ENCODE assay signal across 9 mouse cellular contexts in the genomic region with DNA sequence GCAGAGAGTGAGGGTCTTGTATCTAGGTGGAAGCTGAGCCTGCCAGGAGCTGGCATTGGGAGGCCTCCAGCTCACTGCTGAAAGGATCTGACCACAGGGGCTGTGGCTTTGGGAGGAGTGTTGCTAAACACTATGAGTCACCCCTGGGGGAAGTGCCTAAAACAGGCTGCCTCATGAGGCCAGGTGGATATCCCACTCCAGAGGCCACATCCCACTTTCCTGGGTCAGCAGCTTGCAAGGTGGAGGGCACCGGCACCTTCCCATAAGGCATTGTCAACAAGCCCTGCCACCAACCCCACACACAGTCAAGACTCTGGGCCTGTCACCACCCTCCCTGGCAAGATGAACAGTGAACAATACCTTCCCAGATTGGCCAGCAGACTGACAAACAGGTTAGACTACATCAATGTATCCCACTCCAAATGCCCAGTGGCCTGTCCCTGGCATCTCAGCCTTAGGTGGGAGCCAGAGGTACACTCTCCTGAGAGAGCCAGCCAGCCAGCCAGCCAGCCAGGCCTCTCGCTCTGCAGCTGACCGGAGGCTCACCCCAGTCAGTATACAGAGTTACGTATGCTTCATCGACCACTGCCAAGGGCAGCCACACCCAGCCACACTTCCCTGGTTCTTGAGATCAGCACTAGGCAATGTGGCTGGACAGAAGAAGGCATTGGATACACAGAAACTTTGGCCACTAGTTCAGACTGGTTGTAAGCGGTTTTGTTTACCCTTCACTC. TPM values are rescaled to one million over a fixed set of nuclear protein-coding genes. Genes with fewer than 3 reads are reported as not detected.
DNase-seq lines count a peak whose midpoint lies in the region; ATAC-seq lines count a peak whose summit lies in the region.
"Had no signal": no experiment of that assay in that cellular context is flagged by ENCODE, and none has a peak within 500 bp of the region (broad histone marks: within the 10 kb centered on the region; RNA-seq: fewer than 3 reads in every experiment).

No protein-coding gene starts in this region.

- H3K9ac ChIP-seq in midbrain, embryonic 15.5 days: no peak overlapping the region
- H3K9ac ChIP-seq in embryonic facial prominence, embryonic 14.5 days (ENCODE audit: low read depth, low read length): no peak overlapping the region
- 0 out of 2 replicates have a peak overlapping the region, but pooled peaks have one; percentile 0 for H3K9ac ChIP-seq in liver, embryonic 11.5 days (ENCODE audit: low read depth, low read length)
- no peak overlapping the region for H3K9ac ChIP-seq in midbrain, embryonic 13.5 days (replicated peaks)

- no peak overlapping the region for H3K4me3 ChIP-seq in midbrain, embryonic 10.5 days
- no peak overlapping the region for H3K4me3 ChIP-seq in midbrain, embryonic 15.5 days
- H3K4me3 ChIP-seq in embryonic facial prominence, embryonic 14.5 days (ENCODE audit: low read depth, low read length): no peak overlapping the region
- H3K4me3 ChIP-seq in liver, embryonic 11.5 days (ENCODE audit: low read depth, low read length): no peak overlapping the region
- H3K4me3 ChIP-seq in midbrain, embryonic 13.5 days (replicated peaks): no peak overlapping the region

- peaks cover 68% of the 10 kb centered on the region for H3K4me1 ChIP-seq in midbrain, embryonic 10.5 days
- H3K4me1 ChIP-seq in midbrain, embryonic 15.5 days: peaks cover 10% of the 10 kb centered on the region
- H3K4me1 ChIP-seq in embryonic facial prominence, embryonic 14.5 days (ENCODE audit: control insufficient read depth, insufficient read depth, low read length): peaks cover 52% of the 10 kb centered on the region
- peaks cover 44% of the 10 kb centered on the region for H3K4me1 ChIP-seq in liver, embryonic 11.5 days (replicated peaks; ENCODE audit: control insufficient read depth, insufficient read depth, low read length)
- peaks cover 56% of the 10 kb centered on the region for H3K4me1 ChIP-seq in midbrain, embryonic 13.5 days (replicated peaks)

- H3K27ac ChIP-seq in midbrain, embryonic 10.5 days (replicated peaks): 0 out of 2 replicates have a peak overlapping the region, but pooled peaks have one; percentile 34
- H3K27ac ChIP-seq in midbrain, embryonic 15.5 days: no peak overlapping the region
- no peak overlapping the region for H3K27ac ChIP-seq in embryonic facial prominence, embryonic 14.5 days (replicated peaks; ENCODE audit: low read depth, low read length)
- no peak overlapping the region for H3K27ac ChIP-seq in liver, embryonic 11.5 days (ENCODE audit: low read depth, low read length)
- no peak overlapping the region; the same call in 1 of the 2 replicates for H3K27ac ChIP-seq in midbrain, embryonic 13.5 days

- 78% methylated on average over 6 of the region's 6 CpGs for WGBS in midbrain, embryonic 10.5 days
- 62% methylated on average over 6 of the region's 6 CpGs for WGBS in midbrain, embryonic 15.5 days
- WGBS in embryonic facial prominence, embryonic 14.5 days: 45% methylated on average over 6 of the region's 6 CpGs
- 66% methylated on average over 6 of the region's 6 CpGs for WGBS in liver, embryonic 11.5 days
- WGBS in midbrain, embryonic 13.5 days: 64% methylated on average over 6 of the region's 6 CpGs

- ATAC-seq in midbrain, embryonic 15.5 days (replicated peaks): no peak
- ATAC-seq in embryonic facial prominence, embryonic 14.5 days (ENCODE audit: low read depth): peak; percentile 48
- ATAC-seq in liver, embryonic 11.5 days (replicated peaks; ENCODE audit: low FRiP score): no peak
- peak; percentile 49 for ATAC-seq in neutrophil, adult 5-6 weeks (ENCODE audit: extremely low read depth, insufficient number of reproducible peaks, low FRiP score, poor library complexity, severe bottlenecking)
- no peak for ATAC-seq in midbrain, embryonic 13.5 days

- no peaks in the 10 kb centered on the region for H3K9me3 ChIP-seq in midbrain, embryonic 10.5 days (replicated peaks)
- no peaks in the 10 kb centered on the region for H3K9me3 ChIP-seq in midbrain, embryonic 15.5 days
- no peaks in the 10 kb centered on the region for H3K9me3 ChIP-seq in embryonic facial prominence, embryonic 14.5 days (ENCODE audit: control insufficient read depth, low read length)
- no peaks in the 10 kb centered on the region for H3K9me3 ChIP-seq in liver, embryonic 11.5 days (ENCODE audit: control insufficient read depth, low read length)
- no peaks in the 10 kb centered on the region for H3K9me3 ChIP-seq in midbrain, embryonic 13.5 days

- no peaks in the 10 kb centered on the region for H3K27me3 ChIP-seq in midbrain, embryonic 10.5 days (ENCODE audit: low read depth, poor library complexity, severe bottlenecking)
- no peaks in the 10 kb centered on the region for H3K27me3 ChIP-seq in midbrain, embryonic 15.5 days (replicated peaks)
- no peaks in the 10 kb centered on the region for H3K27me3 ChIP-seq in embryonic facial prominence, embryonic 14.5 days (replicated peaks; ENCODE audit: control insufficient read depth, insufficient read depth, low read length)
- H3K27me3 ChIP-seq in liver, embryonic 11.5 days (replicated peaks; ENCODE audit: control insufficient read depth, insufficient read depth, low read length): no peaks in the 10 kb centered on the region
- H3K27me3 ChIP-seq in midbrain, embryonic 13.5 days: no peaks in the 10 kb centered on the region

- no peak overlapping the region for H3K4me2 ChIP-seq in midbrain, embryonic 15.5 days
- H3K4me2 ChIP-seq in embryonic facial prominence, embryonic 14.5 days (ENCODE audit: low read depth, low read length): no peak overlapping the region
- no peak overlapping the region for H3K4me2 ChIP-seq in liver, embryonic 11.5 days
- no peak overlapping the region for H3K4me2 ChIP-seq in midbrain, embryonic 13.5 days (replicated peaks)

- peaks cover 51% of the 10 kb centered on the region for H3K36me3 ChIP-seq in midbrain, embryonic 10.5 days
- peaks cover 1% of the 10 kb centered on the region for H3K36me3 ChIP-seq in midbrain, embryonic 15.5 days (replicated peaks)
- peaks cover 8% of the 10 kb centered on the region for H3K36me3 ChIP-seq in embryonic facial prominence, embryonic 14.5 days (ENCODE audit: control insufficient read depth, insufficient read depth, low read length)
- peaks cover 4% of the 10 kb centered on the region for H3K36me3 ChIP-seq in liver, embryonic 11.5 days (ENCODE audit: control insufficient read depth, insufficient read depth, low read length)
- peaks cover 10% of the 10 kb centered on the region for H3K36me3 ChIP-seq in midbrain, embryonic 13.5 days

- DNase-seq in midbrain, embryonic 10.5 days (ENCODE audit: low spot score): no peak
- DNase-seq in embryonic facial prominence, embryonic 14.5 days (ENCODE audit: low spot score): peak; percentile 69
- no peak for DNase-seq in liver, embryonic 11.5 days (ENCODE audit: low spot score)
- no peak for DNase-seq in cerebellum, adult 9-11 months
- DNase-seq in thymus, postnatal 0 days (ENCODE audit: low spot score): no peak

RNA-seq across cellular contexts. Expression of gene Cdc42ep4, which starts 17.9 kb away (rescaled TPM):
- polyA plus RNA-seq in midbrain, embryonic 10.5 days (2016; fragmentation: Nextera tagmentation; extraction: Ambion mirVana): 91.4 and 105 TPM in 2 replicates
- polyA plus RNA-seq in midbrain, embryonic 15.5 days (2015; fragmentation: Nextera tagmentation; extraction: Ambion mirVana): 72.0 and 72.4 TPM in 2 replicates
- polyA plus RNA-seq in embryonic facial prominence, embryonic 14.5 days (2014; fragmentation: Nextera tagmentation; extraction: Ambion mirVana): 39.3 and 51.0 TPM in 2 replicates
- 26.0 and 29.5 TPM in 2 replicates for polyA plus RNA-seq in liver, embryonic 11.5 days (2014; fragmentation: Nextera tagmentation; extraction: Ambion mirVana)
- total RNA-seq in neutrophil, adult 5-6 weeks (2017): 14.5 and 17.9 TPM in 2 replicates
- polyA plus RNA-seq in thymus, postnatal 0 days (2015; fragmentation: Nextera tagmentation; extraction: Ambion mirVana): 37.0 and 38.7 TPM in 2 replicates
- 80.0 and 82.7 TPM in 2 replicates for polyA plus RNA-seq in midbrain, embryonic 13.5 days (2015; fragmentation: Nextera tagmentation; extraction: Ambion mirVana)

RNA-seq across cellular contexts. Expression of gene Cpsf4l, which starts 24.0 kb away (rescaled TPM):
- polyA plus RNA-seq in midbrain, embryonic 10.5 days (2016; fragmentation: Nextera tagmentation; extraction: Ambion mirVana): 0.37 and 0.51 TPM in 2 replicates
- polyA plus RNA-seq in midbrain, embryonic 15.5 days (2015; fragmentation: Nextera tagmentation; extraction: Ambion mirVana): 0.22 and 0.73 TPM in 2 replicates
- 1.2 and 2.1 TPM in 2 replicates for polyA plus RNA-seq in embryonic facial prominence, embryonic 14.5 days (2014; fragmentation: Nextera tagmentation; extraction: Ambion mirVana)
- polyA plus RNA-seq in liver, embryonic 11.5 days (2014; fragmentation: Nextera tagmentation; extraction: Ambion mirVana): 0.18 and 0.29 TPM in 2 replicates
- total RNA-seq in neutrophil, adult 5-6 weeks (2017): not detected in 2 replicates
- polyA plus RNA-seq in thymus, postnatal 0 days (2015; fragmentation: Nextera tagmentation; extraction: Ambion mirVana): 38.4 and 45.2 TPM in 2 replicates
- 0.31 and 0.54 TPM in 2 replicates for polyA plus RNA-seq in midbrain, embryonic 13.5 days (2015; fragmentation: Nextera tagmentation; extraction: Ambion mirVana)
- polyA plus RNA-seq: spleen, adult 2 months had no signal

RNA-seq across cellular contexts. Expression of gene D11Wsu47e, which starts 49.6 kb away (rescaled TPM):
- polyA plus RNA-seq in midbrain, embryonic 10.5 days (2016; fragmentation: Nextera tagmentation; extraction: Ambion mirVana): 25.0 and 26.4 TPM in 2 replicates
- polyA plus RNA-seq in midbrain, embryonic 15.5 days (2015; fragmentation: Nextera tagmentation; extraction: Ambion mirVana): 30.3 and 30.7 TPM in 2 replicates
- 18.8 and 20.9 TPM in 2 replicates for polyA plus RNA-seq in embryonic facial prominence, embryonic 14.5 days (2014; fragmentation: Nextera tagmentation; extraction: Ambion mirVana)
- 22.4 and 22.9 TPM in 2 replicates for polyA plus RNA-seq in liver, embryonic 11.5 days (2014; fragmentation: Nextera tagmentation; extraction: Ambion mirVana)
- total RNA-seq in neutrophil, adult 5-6 weeks (2017): 32.9 and 36.5 TPM in 2 replicates
- polyA plus RNA-seq in thymus, postnatal 0 days (2015; fragmentation: Nextera tagmentation; extraction: Ambion mirVana): 15.7 and 17.0 TPM in 2 replicates
- 21.4 and 26.7 TPM in 2 replicates for polyA plus RNA-seq in midbrain, embryonic 13.5 days (2015; fragmentation: Nextera tagmentation; extraction: Ambion mirVana)

RNA-seq across cellular contexts. Expression of gene Fam104a, which starts 49.8 kb away (rescaled TPM):
- 60.5 and 60.9 TPM in 2 replicates for polyA plus RNA-seq in midbrain, embryonic 10.5 days (2016; fragmentation: Nextera tagmentation; extraction: Ambion mirVana)
- polyA plus RNA-seq in midbrain, embryonic 15.5 days (2015; fragmentation: Nextera tagmentation; extraction: Ambion mirVana): 42.9 and 43.1 TPM in 2 replicates
- polyA plus RNA-seq in embryonic facial prominence, embryonic 14.5 days (2014; fragmentation: Nextera tagmentation; extraction: Ambion mirVana): 48.3 and 48.6 TPM in 2 replicates
- 58.7 and 62.3 TPM in 2 replicates for polyA plus RNA-seq in liver, embryonic 11.5 days (2014; fragmentation: Nextera tagmentation; extraction: Ambion mirVana)
- total RNA-seq in neutrophil, adult 5-6 weeks (2017): 34.7 and 39.0 TPM in 2 replicates
- polyA plus RNA-seq in thymus, postnatal 0 days (2015; fragmentation: Nextera tagmentation; extraction: Ambion mirVana): 53.3 and 54.7 TPM in 2 replicates
- 44.7 and 47.9 TPM in 2 replicates for polyA plus RNA-seq in midbrain, embryonic 13.5 days (2015; fragmentation: Nextera tagmentation; extraction: Ambion mirVana)

Comparison
In these comparisons a context has a peak if more than half of its experiments do, and no peak if none do; other contexts are left out.
1. ATAC-seq: peak in embryonic facial prominence, embryonic 14.5 days (single experiment) and neutrophil, adult 5-6 weeks (single experiment); none in midbrain, embryonic 15.5 days (single experiment), liver, embryonic 11.5 days (single experiment) and midbrain, embryonic 13.5 days (single experiment).
2. RNA of gene Cpsf4l, which starts 24.0 kb away (polyA plus RNA-seq): 38.4 to 45.2 TPM in thymus, postnatal 0 days; 1.2 to 2.1 TPM in embryonic facial prominence, embryonic 14.5 days, 0.31 to 0.54 TPM in midbrain, embryonic 13.5 days, 0.37 to 0.51 TPM in midbrain, embryonic 10.5 days, 0.18 to 0.29 TPM in liver, embryonic 11.5 days and 0.22 to 0.73 TPM in midbrain, embryonic 15.5 days; every median in the first group is over 10 times any median in the second.